Mouse (Mus musculus) E14TG2a.4 (cell line): ENCODE measurements at regions not wholly inside any gene's neighbourhood (a gene's known extent, or its start where the extent isn't known, plus 50 kb on each side); places are given as distances from the start of the nearest gene placed in this dataset.
A peak's percentile ranks its signal among the peaks of the same experiment; 100 is the strongest.

Experiments
- H3K27me3 ChIP-seq: 2 replicates; pipeline ENCODE4 v1.6.1; 2014; ENCODE audit warnings: low read length, control low read depth; ENCODE audit not compliant: insufficient read depth
- H3K36me3 ChIP-seq: 2 replicates; pipeline ENCODE4 v1.6.1; 2014; ENCODE audit warnings: low read length, control low read depth; ENCODE audit not compliant: insufficient read depth
- H3K4me1 ChIP-seq: replicated peaks from 2 replicates; pipeline ENCODE4 v1.6.1; 2014; ENCODE audit warnings: low read depth, low read length, control low read depth
- H3K4me3 ChIP-seq: replicated peaks from 2 replicates; pipeline ENCODE4 v1.5.1; 2014; ENCODE audit warnings: mild to moderate bottlenecking, low read length
- H3K9me3 ChIP-seq: 2 replicates; pipeline ENCODE4 v1.6.1; 2014; ENCODE audit warnings: low read length, control low read depth
- CTCF ChIP-seq: conservative IDR thresholded peaks from 2 replicates; pipeline ENCODE4 v1.5.1; 2014; ENCODE audit warnings: low read length
- NANOG ChIP-seq: IDR thresholded peaks from 2 replicates; pipeline ENCODE4 v1.6.1; 2014; ENCODE audit warnings: borderline replicate concordance, low read length, mixed read lengths
- POU5F1 ChIP-seq: IDR thresholded peaks from 2 replicates; pipeline ENCODE4 v1.6.1; 2014; ENCODE audit warnings: low read length, borderline replicate concordance

DNA sequence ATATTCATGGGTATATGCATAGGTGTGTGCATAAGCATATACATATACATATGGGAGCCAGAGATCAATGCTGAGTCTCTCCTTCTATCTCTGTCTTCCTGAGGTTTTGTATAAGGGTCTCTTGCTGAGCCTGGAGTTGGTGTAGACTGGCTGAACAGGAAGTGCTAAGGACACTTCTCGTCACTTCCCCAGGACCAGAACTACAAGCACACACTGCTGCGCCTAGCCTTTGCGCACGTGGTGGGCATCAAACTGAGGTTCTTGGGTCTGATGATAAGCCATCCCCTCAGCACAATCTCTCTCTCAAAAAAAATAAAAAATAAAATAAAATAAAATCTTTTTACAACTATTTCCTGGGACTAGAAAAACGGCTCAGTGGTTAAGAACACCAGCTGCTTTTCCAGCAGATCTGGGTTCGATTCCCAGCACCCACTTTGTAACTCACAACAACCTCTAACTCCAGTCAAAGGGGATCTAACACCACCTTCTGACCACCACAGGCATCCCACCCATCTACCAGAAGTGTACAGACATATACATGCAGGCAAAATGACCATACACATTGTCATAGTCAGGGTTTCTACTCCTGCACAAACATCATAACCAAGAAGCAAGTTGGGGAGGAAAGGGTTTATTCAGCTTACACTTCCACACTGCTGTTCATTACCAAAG, 55.1 kb upstream of the Cpm start:
- peaks cover 35% of the 10 kb centered on the region for H3K27me3 ChIP-seq
- TF ChIP-seq CTCF (no peak), NANOG (no peak), POU5F1 (no peak)
- H3K4me1 ChIP-seq: peaks cover 20% of the 10 kb centered on the region
- H3K4me3 ChIP-seq: no peak overlapping the region
- H3K36me3 ChIP-seq: no peaks in the 10 kb centered on the region
- no peaks in the 10 kb centered on the region for H3K9me3 ChIP-seq

DNA sequence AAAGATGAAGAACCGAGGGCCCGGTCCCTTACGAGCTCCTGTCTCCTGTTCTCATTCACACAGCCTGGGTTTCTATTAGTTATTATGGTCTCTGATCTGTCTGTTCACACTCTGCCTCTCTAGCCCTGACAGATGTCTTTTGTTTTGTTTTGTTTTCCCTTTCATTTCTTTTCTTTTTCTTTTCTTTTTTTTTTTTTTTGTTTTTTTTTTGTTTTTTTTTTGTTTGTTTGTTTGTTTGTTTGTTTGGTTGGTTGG, 55.8 kb upstream of the Cpm start:
- H3K27me3 ChIP-seq: peaks cover 41% of the 10 kb centered on the region
- H3K4me1 ChIP-seq: peaks cover 20% of the 10 kb centered on the region
- no peak overlapping the region for H3K4me3 ChIP-seq
- no peaks in the 10 kb centered on the region for H3K36me3 ChIP-seq
- H3K9me3 ChIP-seq: 0 out of 2 replicates have a peak, but pooled peaks cover 3% of the 10 kb centered on the region
- TF ChIP-seq POU5F1 (no peak), CTCF (no peak), NANOG (no peak)

DNA sequence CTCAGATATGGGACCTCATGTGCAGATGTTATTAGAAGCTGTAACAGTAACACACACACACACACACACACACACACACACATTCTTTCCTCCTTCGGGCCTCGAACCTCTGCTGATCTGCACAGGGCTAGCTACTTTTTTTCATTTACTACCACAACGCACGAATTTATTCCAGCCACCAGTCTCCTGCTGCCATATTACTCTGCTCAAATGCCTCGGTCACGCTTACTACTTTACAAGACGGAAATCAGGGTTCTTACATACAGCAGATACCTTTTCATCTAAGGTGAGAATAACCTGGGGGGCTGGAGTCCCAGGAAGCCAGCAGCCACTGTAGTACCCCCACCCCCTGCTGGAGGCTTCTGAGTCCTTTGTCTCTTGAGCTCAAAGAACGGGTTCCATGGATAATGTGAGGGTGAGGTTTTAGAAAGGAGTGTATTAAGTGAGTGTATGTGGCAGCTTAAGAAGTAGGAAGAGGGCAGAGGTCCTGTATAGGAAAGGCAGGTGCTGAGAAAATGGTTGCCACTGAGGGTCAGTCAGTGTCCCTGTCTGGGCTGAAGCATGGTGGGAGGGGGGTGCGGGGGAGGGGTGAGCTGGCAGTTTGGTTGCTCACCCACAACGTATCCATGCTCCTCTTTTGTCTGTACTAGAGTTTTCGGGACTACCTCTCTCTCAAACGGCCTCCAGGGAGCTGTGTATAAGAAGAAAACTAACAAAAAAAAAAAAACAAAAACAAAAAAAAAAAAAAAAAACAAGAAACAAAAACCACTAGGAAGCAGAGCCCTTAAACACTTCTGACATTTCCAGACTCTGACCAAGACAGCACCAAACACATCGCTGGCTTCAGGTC, 56.3 kb upstream of the Cpm start:
- TF ChIP-seq CTCF: no peak
- TF ChIP-seq NANOG: no peak
- TF ChIP-seq POU5F1: no peak
- Histone ChIP-seq H3K27me3 (peaks cover 46% of the 10 kb centered on the region), H3K36me3 (no peaks in the 10 kb centered on the region)

DNA sequence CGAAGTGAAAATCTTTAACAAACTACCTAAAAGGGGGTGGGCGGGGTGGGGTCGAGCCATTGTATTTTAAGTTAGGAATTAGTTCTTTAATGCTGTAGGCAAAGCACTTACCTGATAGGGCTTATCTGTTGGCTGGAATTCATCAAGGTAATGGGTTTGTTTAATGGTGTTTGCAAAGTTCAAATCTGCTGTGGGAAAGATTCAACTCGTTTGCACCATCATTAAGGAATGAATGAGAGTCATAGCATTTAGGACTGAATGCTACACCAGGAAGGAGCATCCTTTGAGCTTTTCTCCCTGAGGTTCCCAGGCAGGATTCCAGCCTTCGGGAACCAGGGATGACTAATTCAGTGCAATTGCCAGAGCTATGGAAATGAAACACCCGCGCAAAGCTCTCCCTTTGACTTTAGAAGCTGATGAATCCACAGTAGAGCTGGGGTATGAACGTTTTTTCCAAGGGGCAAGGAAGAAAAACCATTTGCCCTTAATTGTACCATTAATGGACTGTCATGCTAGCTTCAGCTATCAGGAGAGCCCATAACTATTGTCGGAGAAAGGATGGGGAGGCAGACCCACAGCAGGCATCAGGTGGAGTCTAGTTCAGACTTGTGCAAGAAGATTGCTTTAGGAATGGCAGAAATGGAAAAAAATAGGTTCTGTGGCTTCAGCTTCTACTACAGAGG, 57.3 kb upstream of the Cpm start:
- Histone ChIP-seq H3K36me3 (no peaks in the 10 kb centered on the region), H3K27me3 (peaks cover 46% of the 10 kb centered on the region), H3K4me1 (peaks cover 20% of the 10 kb centered on the region), H3K9me3 (0 out of 2 replicates have a peak, but pooled peaks cover 4% of the 10 kb centered on the region), H3K4me3 (no peak overlapping the region)
- TF ChIP-seq NANOG (no peak), POU5F1 (no peak), CTCF (no peak)

More for the DNA sequence above, 56.3 kb upstream of the Cpm start:
- Histone ChIP-seq H3K9me3 (0 out of 2 replicates have a peak, but pooled peaks cover 4% of the 10 kb centered on the region), H3K4me3 (no peak overlapping the region), H3K4me1 (peaks cover 20% of the 10 kb centered on the region)

DNA sequence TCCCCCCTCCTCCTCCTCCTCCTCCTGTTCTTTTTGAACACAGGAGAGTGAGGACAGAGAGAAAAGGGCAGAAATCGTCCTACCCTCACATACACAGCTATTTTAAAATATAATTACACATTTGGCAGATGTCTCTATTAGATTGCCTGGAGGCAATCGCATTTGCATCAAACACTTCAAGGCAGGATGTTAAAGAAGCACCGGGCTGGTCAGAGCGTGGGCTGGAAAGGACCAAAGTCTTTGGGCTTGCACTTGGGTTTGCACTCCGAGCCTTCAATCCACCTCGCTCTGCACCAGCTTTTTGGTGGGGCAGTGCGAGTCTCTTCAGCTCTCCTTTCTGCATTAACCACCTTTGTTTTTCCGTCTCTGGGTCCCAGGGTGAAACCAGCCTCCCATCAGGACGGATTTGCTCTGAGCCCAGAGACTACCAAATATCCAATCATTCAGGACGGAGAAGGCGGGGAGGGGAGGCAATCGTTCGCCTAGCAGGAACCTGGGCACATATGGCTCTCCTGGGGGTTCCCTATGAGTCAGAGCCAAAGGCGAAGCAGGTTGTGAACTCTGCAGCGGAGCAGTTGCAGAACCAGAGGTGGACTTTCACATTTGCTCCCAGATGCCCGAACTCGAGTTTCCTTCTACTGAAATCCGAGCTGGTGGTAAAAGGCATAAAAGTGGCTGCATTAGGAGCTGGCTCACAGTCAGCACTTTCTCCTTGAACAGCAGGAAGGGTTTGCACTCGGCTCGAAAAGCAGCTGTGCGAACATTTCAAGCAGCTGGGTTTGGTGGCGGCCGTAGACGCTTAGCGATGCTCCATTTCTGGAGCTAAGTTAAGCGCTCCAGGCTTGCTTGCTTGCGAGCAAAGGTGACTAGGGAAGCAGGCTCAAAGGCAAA, 58.1 kb upstream of the Cpm start:
- H3K4me3 ChIP-seq: peak overlapping the region; percentile 50
- peaks cover 20% of the 10 kb centered on the region for H3K4me1 ChIP-seq

DNA sequence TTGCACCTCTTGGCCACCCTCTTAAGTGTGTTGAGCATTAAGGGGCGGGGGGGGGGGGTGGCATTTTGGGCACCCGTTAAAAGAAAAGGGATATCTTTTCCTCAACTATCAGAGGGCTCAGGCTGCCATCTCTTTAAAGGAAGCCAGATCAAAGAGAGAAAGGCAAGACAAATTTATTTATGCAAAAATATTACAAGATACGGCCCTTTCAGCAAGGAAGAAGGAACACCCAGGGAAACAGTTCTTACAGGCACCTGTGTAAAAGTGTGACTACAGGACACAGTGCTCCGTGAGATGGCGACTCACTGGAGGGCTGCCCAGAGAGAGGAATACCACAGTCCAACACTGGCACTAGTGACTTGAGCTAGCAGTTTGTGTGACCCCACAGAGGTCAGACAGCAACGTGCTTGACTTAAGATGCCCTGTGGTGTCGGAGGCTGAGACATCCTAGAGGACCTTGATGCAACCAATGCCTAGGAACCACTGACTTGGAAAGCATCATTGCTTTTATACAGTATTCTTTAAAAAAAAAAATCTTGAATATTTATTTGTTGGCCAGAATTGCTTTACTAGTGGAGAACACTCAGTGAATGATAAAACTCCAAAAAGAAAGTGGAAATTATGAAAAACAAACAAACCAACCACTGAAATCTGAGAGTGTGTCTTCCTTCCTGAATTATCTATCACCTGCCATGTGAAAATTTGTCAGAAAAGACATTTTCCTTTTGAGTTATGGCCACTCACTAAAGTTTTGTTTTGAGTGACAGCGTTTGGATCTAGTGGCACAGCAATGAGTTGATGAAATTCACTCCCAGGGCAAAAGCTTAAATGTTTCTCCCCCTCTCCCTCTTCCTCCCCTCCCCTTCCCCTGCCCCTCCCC, 59.0 kb upstream of the Cpm start:
- Histone ChIP-seq H3K27me3 (peaks cover 46% of the 10 kb centered on the region), H3K4me1 (peaks cover 15% of the 10 kb centered on the region), H3K36me3 (no peaks in the 10 kb centered on the region), H3K9me3 (peaks cover 9% of the 10 kb centered on the region; the same call in 1 of the 2 replicates), H3K4me3 (no peak overlapping the region)
- TF ChIP-seq CTCF: no peak
- no peak for TF ChIP-seq NANOG
- no peak for TF ChIP-seq POU5F1

More for the DNA sequence above, 58.1 kb upstream of the Cpm start:
- Histone ChIP-seq H3K27me3 (peaks cover 46% of the 10 kb centered on the region), H3K36me3 (no peaks in the 10 kb centered on the region), H3K9me3 (peaks cover 9% of the 10 kb centered on the region; the same call in 1 of the 2 replicates)
- TF ChIP-seq CTCF: no peak
- no peak for TF ChIP-seq NANOG
- no peak for TF ChIP-seq POU5F1
